Mouse (Mus musculus) layer of hippocampus, adult 6 months (tissue): ENCODE data around the gene Trap1a. TPM values are rescaled to one million over a fixed set of nuclear protein-coding genes. Genes with fewer than 3 reads are reported as not detected.

Experiments used
- long read RNA-seq, 2 experiments: library from polyadenylated mRNA; unstranded; transcript quantifications; one replicate each; pipeline ENCODE4 v2.0.0; 2019 to 2020
- polyA plus RNA-seq: library from polyadenylated mRNA; unstranded; fragments of <200 nt; fragmentation: Nextera tagmentation; gene quantifications from 2 replicates; pipeline ENCODE4 v1.2.3, GENCODE M21; 2021

Gene Trap1a
- not detected in 2 replicates for polyA plus RNA-seq
- long read RNA-seq, experiment 1 = 0 reads
- long read RNA-seq, experiment 2 = 0 reads

DNA sequence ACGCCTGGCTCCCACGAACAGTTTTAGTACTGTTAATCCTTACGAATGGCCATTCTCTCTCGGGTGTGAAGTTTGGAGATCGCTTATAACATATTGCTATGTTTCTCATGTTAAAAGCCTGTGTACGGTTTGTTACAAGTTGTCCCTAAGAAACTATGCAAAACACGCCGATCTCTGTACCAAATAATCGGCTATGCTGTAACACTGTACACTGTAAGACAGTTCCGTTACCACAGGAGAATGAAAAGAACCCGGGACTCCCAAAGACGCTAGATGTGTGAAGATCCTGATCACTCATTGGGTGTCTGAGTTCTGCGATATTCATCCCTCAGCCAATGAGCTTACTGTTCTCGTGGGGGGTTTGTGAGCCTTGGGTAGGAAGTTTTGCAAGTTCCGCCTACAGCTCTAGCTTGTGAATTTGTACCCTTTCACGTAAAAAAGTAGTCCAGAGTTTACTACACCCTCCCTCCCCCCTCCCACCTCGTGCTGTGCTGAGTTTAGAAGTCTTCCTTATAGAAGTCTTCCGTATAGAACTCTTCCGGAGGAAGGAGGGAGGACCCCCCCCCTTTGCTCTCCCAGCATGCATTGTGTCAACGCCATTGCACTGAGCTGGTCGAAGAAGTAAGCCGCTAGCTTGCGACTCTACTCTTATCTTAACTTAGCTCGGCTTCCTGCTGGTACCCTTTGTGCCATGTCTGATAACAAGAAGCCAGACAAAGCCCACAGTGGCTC is at the start of gene Trap1a:
TSS of gene Trap1a (plus strand) at position 421 of the 732 bp plus-strand sequence.

Other genes starting within 250 kb of the Trap1a start
- not detected in 2 replicates for gene Serpina7, start 248.4 kb upstream of the Trap1a start, polyA plus RNA-seq
- gene 4930513O06Rik, start 247.4 kb upstream of the Trap1a start, polyA plus RNA-seq = not detected in 2 replicates
- gene 4933428M09Rik, start 154.5 kb upstream of the Trap1a start, polyA plus RNA-seq = not detected in 2 replicates
- gene Mum1l1, start 123.6 kb upstream of the Trap1a start, polyA plus RNA-seq = 4.1 and 5.7 TPM in 2 replicates
- 0.25 and 0.63 TPM in 2 replicates for gene D330045A20Rik, start 146.7 kb downstream of the Trap1a start, polyA plus RNA-seq
- gene Rnf128, start 229.6 kb downstream of the Trap1a start, polyA plus RNA-seq = 22.4 and 27.7 TPM in 2 replicates